Mouse (Mus musculus) layer of hippocampus, adult 11-12 months (tissue): ENCODE results near the gene Tle2.

ENCODE experiments used
- DNase-seq: peaks from one replicate; pipeline ENCODE4 v3.0.0; 2022; ENCODE audit warnings: low spot score

The Tle2 gene

DNA sequence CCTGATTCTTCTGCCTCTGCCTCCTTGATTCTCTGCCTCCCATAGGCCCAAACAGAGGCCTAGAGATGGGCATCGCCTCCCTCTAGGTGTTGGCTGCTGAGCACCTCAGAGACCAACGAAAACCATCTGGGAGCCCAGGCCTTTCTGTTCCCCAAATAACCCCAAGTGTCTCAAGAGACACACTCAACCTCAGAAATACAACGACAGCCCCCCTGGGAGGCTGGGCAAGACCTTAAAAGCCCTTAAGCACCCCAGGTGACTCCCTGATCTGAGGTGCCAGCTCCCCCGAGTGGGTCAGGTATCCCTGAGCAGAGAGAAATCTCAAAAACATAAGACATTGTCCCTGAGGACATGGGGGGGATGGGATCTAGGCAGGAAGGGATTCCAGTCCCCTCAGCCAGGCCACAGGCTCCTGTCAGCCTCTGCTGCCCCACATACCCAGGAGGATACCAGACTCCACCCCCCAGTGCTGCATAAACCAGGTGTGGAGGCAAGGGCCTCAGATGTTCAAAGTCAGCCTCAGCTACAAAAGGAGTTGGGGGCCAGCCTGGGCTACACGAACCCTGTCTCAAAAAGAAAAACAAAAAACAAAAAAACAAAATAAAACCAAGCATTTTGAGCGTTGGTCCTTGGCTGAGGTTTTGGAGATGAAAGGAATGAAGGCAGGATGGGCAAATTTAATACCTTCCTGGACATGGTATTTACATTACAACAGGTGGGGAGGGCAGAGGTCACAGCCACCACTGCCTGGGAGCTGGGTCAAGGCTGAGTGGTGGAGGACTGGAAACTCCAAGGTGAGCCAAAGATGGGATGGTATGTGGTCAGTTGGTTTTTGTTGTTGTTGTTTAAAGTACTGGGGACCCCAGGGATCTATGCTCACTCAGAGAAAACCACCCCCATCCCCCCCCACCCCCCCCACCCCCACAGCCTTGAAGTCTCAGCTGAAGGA is 20.3 kb upstream of the Tle2 start:
- DNase-seq, result no peak

DNA sequence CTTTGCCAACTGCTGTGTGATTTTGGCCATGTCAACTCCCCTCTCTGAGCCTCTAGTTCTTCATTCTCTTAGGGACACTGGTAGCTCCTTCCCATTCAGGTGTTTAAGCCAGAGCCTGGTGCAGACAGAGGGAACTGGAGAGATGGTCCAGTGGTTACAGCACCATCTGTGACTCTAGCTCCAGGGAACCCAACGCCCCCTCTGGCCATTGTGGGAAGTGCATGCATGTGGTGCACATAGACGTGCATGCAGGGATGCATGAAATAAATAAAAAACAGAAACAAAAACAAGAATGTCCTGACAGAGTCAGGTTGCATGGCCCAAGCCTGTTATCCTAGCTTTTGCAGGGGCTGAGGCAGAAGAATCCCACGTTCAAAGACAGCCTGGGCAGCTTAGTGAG is 18.1 kb upstream of the Tle2 start:
- DNase-seq, result no peak

DNA sequence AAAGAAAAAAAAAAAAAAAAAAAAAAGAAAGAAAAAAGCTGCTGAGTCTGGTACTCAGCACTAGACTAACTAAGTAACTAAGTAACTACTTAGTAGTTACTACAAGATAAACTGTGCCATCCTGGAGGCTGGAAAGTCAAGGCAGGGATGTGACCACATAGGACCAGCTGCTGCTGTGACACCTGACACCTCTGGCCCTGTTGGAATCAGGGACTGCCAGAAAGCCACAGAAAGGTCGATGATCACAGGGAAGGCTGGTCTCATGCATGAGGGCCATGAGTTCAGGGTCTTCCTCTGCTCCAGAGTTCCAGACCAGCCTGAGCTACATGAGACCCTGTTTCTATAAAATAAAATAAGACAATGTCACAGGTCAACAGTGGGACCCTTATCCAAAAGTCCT is 16.9 kb upstream of the Tle2 start:
- DNase-seq, result no peak

DNA sequence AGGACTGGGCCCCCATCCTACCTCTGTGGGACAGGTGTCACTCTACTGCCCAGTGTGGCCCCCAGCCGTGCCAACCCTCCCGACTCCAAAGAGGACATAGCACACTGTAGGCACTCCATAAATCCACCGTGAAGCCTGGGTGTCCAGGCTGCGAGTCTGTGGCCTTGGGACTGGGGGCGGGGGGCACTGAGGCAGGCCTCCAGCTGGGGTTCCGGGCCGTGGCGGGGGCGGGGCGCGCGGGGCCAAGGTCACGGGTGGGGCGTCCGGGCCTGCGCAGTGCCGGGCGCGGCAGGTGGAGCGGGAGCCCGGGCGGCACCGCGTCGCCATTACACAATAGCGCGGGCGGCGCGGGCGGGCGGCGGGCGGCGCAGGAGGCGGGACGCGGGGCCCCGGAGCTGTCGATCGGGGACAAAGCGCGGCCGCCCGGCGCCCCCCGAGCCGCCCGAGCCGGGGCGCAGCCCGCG is 15.2 kb upstream of the Tle2 start, which contains the start of gene Aes:
Gene Aes (plus strand): TSS at position 326 of the 464 bp plus-strand sequence.
- DNase-seq, result peak; percentile 74

DNA sequence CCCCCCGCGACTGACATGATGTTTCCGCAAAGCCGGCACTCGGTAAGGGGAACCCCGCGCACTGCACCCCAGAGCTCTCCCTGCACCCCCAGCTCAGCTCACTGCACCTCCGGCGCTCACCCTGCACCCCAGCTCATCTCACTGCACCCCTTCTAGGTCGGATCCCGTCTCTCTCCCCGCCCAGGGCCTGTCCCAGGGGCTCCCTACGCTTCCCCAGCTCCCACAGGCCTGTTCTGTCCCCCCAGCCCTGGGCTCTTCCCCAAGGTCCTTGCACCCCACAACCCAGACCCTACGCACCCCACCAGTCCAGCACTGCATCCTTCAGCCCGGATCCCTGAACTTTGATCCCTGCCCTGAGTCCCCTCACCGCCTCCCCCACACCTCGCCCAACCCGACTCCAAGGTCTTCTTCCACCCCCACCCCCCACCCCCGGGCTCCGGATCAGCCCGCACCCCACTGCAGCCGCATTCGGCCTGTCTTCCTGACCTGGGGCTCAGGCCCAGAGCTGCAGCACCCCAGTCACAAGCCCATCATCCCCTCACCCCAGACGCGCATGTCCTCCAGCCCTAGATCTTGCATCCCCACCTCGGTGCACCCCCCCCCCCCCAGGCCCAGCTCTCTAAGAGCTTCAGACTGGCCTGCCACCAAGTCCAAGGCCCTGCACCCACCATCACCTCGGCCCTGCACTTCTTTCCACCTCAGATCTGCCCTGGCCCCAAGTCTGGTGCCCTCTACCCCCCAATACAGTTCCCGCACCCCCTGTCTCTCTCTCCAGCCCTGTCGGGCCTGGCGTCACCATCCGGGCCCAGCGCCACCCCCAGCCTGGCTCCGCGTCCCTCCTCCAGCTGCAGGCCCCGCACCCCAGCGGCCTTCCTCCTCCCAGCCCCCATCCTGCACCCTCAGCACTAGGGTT is 14.5 kb upstream of the Tle2 start:
- DNase-seq, result peak; percentile 79

DNA sequence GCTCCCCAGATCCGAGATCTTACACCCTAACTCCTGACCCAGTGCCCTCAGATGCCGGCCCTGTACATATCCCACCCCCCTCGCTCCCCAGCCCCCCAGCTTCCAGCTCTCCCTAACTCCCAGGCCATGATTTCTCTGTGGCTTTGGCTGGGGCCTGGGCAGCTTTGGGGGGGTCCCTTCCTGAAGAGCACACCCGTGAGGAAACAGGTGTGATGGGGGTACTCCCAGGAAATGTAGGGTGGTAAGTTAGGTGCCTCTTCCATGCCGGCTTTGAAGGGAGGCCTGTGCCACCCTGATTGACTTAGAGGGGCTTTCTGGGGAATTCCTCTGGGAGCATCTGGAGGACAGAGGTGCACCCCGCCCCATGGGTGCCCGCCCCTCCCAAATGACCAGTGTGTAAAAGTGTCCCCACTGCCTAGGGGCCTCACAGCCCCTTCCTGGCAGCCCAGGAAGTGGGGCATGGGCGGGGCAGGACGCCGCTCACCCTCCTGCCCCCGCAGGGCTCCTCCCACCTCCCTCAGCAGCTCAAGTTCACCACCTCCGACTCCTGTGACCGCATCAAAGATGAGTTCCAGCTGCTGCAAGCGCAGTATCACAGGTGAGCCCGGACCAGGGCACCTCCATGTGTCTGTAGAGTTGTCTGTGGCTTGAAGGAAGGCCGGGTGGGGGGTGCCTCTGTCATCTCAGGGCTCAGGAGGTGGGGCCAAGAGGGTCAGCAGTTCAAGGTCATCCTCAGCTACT is 13.5 kb upstream of the Tle2 start:
- DNase-seq, result no peak

DNA sequence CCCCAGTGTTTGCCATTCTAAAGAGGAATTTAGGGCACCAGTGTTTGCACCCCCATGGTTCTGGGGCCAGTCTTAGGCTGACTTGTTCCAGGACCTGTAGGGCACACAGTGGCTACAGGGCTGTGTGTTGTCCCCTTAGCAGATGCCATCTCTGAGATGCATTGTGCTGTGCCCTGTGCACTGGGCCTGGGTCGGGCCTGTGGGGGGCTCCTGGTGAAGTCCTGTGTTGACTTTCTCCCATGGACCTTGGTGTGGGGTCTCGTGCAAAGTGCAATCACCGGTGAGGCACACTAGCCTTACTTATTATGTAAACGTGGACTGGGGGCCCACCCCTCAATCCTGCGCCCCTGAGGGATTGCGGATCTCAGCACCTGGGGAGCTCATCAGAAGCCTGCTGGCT is 11.9 kb upstream of the Tle2 start:
- no peak for DNase-seq

DNA sequence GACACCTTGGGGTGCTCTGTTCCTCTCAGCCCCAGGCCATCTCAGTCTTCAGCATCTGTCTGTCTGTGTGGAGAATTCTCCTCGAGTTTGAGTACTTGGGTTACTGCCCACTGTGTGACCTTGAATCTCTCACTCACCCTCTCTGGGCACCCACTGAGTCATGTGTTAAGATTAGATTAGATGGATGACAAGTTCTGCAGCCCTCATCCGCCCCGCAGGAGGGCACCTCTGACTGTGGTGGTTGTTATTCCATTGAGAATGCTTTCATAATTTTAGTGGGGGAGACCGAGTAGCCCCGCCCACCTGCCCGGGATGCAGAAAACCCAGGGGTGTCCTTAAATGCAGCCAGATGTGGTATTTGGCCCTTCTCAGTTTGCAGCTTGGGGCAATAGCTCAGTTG is 10.9 kb upstream of the Tle2 start:
- no peak for DNase-seq

DNA sequence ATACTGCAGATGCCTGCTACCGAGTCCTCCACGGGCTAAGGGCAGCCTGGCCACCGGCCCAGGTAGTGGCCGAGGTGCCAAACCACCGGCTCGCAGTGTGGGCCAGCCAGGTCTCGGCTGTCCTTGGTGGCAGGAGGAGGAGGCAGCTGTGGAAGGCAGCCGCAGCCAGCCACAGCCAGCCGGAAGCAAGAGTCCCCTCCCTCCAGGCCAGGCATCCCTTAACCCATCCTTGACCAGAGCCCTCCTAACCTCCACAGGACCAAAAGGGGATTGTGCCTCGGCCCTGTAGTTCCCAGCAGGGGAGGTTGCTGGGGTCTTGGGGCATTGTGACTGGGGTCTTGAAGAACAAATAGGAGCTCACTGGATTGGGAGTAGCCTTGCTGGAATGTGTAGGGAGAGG is 10.1 kb upstream of the Tle2 start:
- no peak for DNase-seq

DNA sequence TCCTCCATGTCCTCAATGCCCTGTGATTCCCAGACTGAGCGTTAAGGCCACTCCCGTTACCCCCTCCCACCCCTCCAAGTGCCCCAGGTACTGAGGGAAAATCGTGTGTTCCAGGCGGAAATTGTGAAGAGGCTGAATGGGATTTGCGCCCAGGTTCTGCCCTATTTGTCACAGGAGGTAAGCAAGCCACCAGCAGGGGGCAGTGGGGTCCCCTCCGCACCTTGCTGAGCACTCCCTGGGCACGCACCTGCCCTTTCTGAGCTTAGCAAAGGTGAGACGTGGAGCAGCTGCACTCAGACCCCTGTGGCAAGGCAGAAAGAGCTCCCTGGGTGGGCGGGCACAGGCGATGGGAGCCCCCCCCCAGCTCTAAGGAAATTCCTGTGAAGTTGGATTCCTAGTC is 9.6 kb upstream of the Tle2 start:
- DNase-seq, result peak; percentile 68

DNA sequence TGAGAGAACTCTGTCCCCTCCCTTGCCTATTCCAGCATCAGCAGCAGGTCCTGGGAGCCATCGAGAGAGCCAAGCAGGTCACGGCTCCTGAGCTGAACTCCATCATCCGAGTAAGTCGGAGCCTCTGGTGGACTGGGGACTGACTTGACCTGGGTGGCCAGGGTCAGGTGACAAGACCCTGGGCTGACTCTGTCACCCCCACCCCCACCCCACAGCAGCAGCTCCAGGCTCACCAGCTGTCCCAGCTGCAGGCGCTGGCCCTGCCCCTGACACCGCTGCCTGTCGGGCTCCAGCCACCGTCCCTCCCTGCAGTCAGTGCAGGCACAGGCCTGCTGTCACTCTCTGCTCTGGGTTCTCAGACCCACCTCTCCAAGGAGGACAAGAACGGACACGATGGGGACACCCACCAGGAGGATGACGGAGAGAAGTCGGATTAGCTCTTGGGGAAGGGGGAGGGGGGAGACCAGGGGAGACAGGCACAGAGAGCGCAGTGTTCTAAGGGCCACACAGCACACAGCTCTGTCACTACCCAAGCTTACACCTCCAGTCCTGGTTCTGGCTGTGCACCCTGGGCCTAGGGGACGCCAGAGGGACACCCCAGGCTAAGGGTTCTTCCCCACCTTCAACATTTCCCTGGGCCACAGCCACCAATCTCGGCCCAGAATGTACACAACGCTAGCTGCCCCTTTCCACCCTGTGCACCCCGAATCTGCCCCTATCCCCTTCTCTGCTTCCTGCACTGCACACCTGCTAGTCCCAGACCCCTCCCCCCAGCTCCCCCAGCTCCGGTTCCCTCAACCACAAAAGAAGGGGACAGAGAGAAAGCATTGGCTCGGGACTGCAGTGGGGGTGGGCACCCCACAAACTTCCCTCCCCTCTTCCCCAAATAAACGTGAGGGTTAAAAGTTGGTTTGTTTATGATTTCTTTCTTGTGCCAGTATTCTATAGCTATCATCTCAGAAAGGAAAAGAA is 8.8 kb upstream of the Tle2 start:
- DNase-seq, result no peak

DNA sequence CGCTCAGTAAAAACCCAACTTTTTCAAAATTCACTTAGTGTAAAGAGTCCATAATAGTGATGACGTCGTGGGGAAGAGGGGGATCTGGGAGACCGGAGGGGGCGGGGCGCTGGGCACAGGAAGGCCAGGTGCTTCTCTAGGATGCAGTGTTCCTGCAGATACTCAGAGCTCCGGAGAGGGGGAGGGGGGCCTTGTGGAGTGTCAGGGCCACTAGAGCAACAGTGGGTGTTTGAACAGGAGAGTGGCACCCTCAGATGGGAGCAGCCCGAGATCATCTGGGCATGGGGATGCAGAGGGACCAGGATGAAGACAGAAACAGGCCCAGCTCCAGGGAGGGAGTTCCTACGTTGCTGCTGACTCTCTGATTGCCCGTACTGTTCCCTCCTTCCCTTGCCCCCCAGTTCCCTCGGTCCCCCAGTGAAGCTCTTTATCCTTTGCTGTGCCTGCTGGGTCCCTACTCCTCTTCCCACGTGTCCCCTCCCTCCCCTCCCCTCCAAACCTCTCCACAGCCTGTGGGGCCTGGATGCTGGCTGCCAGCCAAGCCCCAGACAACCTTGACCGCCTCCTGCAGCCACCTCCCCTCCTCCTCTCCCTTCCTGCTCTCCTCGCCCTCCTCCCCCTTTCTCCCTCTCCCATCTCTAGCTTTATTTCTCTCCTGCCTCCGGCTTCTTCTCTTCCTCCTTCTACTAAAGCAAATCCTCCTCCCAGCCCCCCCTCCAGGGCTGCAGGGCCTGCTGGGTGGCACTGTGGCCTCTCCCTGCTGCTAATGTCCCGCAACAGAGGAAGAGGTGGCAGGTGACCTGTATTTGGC is 5.8 kb upstream of the Tle2 start:
- no peak for DNase-seq

DNA sequence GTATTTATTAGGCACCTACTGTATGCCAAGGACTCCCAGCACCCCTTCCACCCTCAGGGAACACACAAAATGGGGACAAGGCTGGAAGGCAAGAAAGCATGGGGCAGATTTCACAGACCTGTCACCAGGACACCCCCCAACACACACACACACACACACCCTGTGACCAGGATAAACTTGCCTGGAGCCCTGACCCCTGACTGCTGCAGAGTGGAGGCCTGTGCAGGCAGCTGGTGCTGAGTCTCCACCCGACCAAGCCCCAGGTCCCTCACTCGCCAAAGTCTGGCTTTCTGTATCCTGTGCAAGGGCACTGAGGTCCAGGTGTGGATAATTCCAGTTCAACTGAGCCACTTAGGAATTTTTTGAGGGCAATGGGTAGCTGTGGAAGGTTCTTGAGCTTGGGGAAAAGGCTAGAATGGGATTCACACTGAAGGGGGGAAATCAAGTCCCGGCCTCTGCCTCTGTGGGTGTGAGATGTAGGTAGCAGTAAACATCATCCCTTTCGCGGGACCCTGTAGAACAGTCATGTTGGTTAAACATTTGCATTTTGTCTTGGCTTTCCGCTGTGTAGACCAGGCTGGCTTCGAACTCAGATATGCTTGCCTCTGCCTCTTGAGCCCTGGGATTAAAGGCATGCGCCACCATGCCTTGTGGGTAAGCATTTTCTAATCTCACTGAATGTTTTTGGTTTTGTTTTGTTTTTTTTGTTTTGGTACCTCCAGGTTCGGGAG is 4.7 kb upstream of the Tle2 start:
- no peak for DNase-seq

DNA sequence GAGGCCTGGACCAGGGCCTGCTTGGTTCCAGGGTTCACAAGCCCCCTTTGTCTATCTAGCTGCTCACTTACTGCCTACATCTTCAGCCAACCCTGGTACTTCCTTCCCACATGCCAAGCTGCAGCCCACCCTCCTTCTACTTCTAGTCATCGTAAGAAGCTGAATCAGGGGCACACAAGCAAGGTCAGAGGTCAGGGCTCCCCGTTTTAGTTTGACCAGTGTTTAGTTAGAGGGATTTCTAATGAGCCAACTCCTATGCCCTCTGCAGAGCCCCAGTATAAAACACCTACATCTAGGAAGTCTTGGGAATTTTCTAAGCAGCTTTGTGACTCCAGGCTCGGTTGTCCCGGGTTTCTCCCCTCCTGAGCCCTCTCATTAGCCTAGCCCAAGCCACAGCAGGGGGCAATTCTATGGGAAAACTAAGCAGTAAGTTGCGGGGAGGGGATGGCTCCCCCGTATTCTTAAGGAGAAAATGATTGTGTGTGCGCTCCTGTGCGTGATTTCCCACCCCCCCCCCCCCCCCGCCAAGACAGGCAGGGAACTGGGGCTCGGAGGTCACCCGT is 4.0 kb upstream of the Tle2 start:
- no peak for DNase-seq

DNA sequence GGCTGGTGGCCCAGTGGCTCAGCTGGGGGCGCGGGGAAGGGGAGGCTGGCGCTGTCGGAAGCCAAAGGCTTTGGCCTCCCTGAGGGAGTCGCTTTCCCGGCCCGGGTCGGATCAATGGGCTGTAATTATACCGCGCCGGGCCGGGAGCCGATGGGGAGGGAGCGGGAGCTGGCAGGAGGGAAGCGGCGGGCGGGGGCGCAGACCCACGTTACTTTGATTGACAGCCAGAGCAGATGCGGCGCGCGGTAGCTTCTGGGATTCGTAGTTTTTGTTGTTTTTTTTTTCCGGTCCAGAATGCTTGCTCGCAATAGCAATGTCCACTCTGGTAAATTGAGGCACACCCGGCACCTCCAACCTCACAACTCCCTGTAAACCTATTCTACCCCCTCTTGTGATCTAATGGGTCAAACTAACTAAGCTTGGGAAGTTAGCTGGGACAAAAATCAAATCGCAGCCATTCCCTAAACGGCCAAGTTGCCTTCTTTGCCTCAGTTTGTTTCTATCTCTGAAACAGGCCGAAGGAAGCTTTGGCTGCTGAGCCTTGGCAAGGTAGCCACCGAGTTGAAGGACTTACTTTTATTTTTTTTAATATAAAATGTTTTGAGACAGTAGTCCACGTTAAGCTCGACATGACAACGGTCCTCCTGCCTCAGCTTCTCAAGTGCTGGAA is 3.4 kb upstream of the Tle2 start:
- DNase-seq, result peak; percentile 97

DNA sequence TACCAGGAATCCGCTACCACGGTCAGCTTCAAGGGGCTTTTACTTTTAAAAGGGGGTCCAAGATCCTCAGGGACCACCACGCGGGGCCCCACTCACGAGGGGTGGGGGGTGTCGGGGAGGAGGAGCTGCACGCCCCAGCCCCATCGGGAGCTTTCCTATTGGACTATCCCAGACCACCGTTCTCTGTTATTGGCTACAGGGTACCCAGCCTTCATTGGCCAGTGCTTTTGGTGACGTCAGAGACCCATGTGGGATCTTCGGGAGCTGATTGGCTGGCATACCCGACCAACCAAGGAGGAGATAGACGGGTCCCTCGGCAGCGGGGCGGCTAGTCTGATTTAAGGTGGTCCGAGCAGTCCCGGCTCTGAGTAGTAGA is 2.9 kb upstream of the Tle2 start:
- DNase-seq, result peak; percentile 100

DNA sequence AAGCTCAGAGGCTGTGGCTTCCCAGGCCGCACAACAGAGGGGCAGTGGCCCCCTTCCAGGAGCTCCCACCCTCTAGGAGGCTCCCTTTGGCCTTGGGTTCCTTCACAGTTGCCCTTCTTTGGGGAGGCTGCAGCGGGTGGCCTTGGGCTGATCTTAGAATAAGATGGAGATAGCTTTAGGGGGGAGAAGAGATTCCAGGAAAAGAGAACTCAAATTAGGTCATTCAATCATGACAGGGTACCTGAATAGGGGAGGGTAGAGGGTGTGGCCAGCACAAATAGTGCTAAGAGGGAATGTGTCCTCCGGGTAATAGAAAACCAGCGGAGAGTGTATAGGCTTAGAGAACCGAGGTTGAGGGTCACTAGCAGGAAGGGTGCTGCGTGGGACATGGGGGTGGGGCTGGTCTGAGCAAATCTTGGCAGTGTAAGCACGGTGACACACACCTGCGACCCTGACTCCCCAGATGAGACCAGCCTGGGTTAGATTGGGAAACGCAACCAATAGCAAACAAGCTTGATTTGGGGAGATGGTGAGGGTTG is 2.2 kb upstream of the Tle2 start:
- no peak for DNase-seq

DNA sequence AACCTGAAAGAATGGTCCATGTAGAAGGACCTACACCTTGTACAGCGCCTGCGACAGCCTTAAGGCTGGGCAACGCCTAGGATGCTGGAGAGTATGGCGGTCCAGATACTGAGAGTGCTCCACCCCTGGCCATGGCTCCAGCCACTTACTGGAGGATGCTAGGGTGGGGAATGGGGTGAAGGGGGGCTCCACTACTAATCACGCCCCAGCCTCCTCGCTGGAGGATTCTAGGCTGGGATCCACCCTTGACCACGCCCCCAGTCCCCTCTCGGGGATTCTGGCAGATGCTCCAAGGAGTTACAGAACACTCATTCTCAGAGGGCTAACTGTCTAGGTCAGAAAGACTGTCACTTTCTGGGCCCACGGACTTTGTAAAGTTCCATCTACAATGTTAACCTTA is 1.4 kb upstream of the Tle2 start:
- no peak for DNase-seq
